Mouse (Mus musculus): ENCODE data around the gene Lrsam1. TPM values are rescaled to one million over a fixed set of nuclear protein-coding genes. Genes with fewer than 3 reads are reported as not detected.

The Lrsam1 gene
- total and polyA plus RNA-seq, 3 experiments, result 5.0 to 9.5 (median 5.4) TPM

DNA sequence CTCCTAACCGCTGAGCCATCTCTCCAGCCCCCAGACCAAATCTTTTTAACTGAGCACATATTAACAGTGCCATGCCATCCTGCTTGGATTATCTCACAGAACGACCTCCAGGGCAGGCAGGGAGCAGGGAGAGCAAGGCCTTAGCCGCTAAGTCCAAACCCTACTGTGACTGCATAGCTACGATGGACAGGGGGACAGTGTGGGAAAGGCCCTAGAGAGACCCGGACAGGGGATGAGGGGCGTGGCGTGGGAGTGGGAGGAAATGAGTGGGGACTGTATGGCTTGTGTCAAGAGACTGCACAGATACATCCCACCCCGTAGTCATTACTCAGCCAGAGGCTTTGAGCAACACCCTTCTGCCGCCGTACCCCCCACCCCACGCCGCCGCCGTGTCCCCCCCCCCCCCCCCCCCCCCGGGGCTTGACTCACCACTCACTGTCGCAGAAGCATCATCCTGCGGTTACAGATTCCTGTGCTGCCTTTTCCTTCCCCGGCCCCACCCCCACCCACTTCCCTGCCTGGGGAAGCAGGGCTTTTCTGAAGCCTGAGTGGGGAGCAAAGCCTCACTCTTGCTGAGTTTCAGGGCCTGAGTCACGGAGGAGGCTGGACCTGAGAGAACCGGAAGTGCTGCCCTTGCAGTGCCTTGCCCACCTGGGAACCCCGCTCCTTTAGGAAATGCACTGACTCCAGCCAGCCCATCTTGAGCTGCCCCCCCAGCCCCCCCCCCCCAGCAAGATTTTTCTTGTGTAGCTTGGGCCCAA is 79.0 kb downstream of the Lrsam1 start (continued):
- TF ChIP-seq TCF12 (IDR thresholded peaks at IDR 0.05; ENCODE audit: low read depth, low read length) (0 out of 2 replicates have a peak, but pooled peaks have one; percentile 22), JUND (conservative IDR thresholded peaks at IDR 0.05; ENCODE audit: low read depth, low read length) (no peak), RAD21 (IDR thresholded peaks at IDR 0.05; ENCODE audit: low read depth, low read length) (no peak), KAT2A (IDR thresholded peaks at IDR 0.05; ENCODE audit: insufficient replicate concordance, low read length) (no peak), NELFE (IDR thresholded peaks at IDR 0.05; ENCODE audit: low read depth, low read length) (no peak)

DNA sequence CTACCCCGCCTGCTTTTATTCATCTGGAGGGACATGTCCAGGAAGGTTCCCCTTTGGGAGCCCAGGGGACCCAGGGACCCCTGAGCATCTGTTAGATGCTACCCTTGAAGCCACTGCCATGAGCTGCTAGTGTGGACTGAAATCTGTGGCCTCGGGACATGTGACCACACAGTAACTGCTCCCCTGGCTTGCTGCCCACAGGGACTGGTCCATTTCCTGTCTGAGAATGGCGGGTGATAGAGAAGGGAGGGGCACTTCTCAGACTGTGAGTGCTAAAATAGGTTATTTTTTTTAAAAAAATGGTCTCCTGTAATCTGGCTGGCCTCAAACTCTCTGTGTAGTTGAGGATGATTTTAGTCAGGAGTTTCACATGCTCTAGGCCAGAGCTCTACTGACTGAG is 79.7 kb downstream of the Lrsam1 start:
- Histone ChIP-seq H3K4me3 (replicated peaks in 1 of 3; ENCODE audit: low read depth in 2 of 3, low read length in 2 of 3, poor library complexity in 1 of 3) (peak overlapping the region in 1 of 3 experiments; percentile 55), H3K79me2 (replicated peaks; ENCODE audit: control insufficient read depth, extremely low read depth, insufficient read depth, poor library complexity, severe bottlenecking) (no peaks in the 10 kb centered on the region), H3K4me2 (ENCODE audit: insufficient read depth, low read depth, poor library complexity, severe bottlenecking) (peak overlapping the region; percentile 76), H3K27ac (ENCODE audit: insufficient read depth, low read depth) (no peak overlapping the region), H3K9ac (ENCODE audit: insufficient read depth, low read depth) (peak overlapping the region; percentile 68), H3K36me3 (replicated peaks in 1 of 2; ENCODE audit: control insufficient read depth in 1 of 2, insufficient read depth in 1 of 2, low read length in 1 of 2) (peaks cover 0 to 17% of the 10 kb centered on the region in 2 experiments), H3K4me1 (ENCODE audit: control insufficient read depth in 1 of 2, insufficient read depth in 2 of 2) (peaks cover 7 to 34% of the 10 kb centered on the region in 2 experiments), H3K27me3 (replicated peaks) (no peaks in the 10 kb centered on the region), H3K9me3 (replicated peaks; ENCODE audit: low read length) (no peaks in the 10 kb centered on the region)
- DNase-seq (ENCODE audit: extremely low read depth), result peak; percentile 42
- dilution Hi-C loops (cut with MboI; ENCODE audit: extremely low pct_ligation_motif_present, extremely low pct_unique_long_range_greater_than_20kb, low sequenced_read_pairs), result no loop called here
- in situ Hi-C loops (cut with MboI; ENCODE audit: low pct_ligation_motif_present, low pct_unique_long_range_greater_than_20kb, low sequenced_read_pairs), result no loop called here
- TF ChIP-seq ZMIZ1 (IDR thresholded peaks at IDR 0.05; ENCODE audit: low read depth, low read length), result no peak
- peak; percentile 58; the same call in 1 of the 2 replicates for TF ChIP-seq USF2 (conservative IDR thresholded peaks at IDR 0.05; ENCODE audit: low read depth, low read length)
- no peak for TF ChIP-seq MAFK (IDR thresholded peaks at IDR 0.05; ENCODE audit: insufficient replicate concordance, low read length)
- TF ChIP-seq USF1 (IDR thresholded peaks at IDR 0.05; ENCODE audit: low read depth, low read length), result peak; percentile 66
- TF ChIP-seq ETS1 (conservative IDR thresholded peaks at IDR 0.05; ENCODE audit: low read depth, low read length), result no peak
- peak; percentile 85 for TF ChIP-seq ZNF384 (IDR thresholded peaks at IDR 0.05; ENCODE audit: low read depth, low read length)
- TF ChIP-seq MAZ (IDR thresholded peaks at IDR 0.05; ENCODE audit: low read depth, low read length), result peak; percentile 58; the same call in 1 of the 2 replicates
- TF ChIP-seq CTCF (conservative IDR thresholded peaks at IDR 0.05 in 1 of 2, IDR thresholded peaks at IDR 0.05 in 1 of 2; ENCODE audit: low read depth in 2 of 2, low read length in 2 of 2), result no peak
- no peak for TF ChIP-seq ELF1 (IDR thresholded peaks at IDR 0.05; ENCODE audit: low read depth, low read length)
- TF ChIP-seq MAX (IDR thresholded peaks at IDR 0.05; ENCODE audit: low read length), result peak; percentile 58; the same call in 1 of the 2 replicates
- TF ChIP-seq POLR2A (IDR thresholded peaks at IDR 0.05; ENCODE audit: low read depth, low read length), result 0 out of 2 replicates have a peak, but pooled peaks have one; percentile 21
- TF ChIP-seq RAD21 (IDR thresholded peaks at IDR 0.05; ENCODE audit: low read depth, low read length), result no peak
- TF ChIP-seq KAT2A (IDR thresholded peaks at IDR 0.05; ENCODE audit: insufficient replicate concordance, low read length), result no peak
- no peak for TF ChIP-seq PAX5 (IDR thresholded peaks at IDR 0.05; ENCODE audit: low read length)
- TF ChIP-seq E2F4 (IDR thresholded peaks at IDR 0.05; ENCODE audit: insufficient replicate concordance, low read depth, low read length), result no peak
- TF ChIP-seq BHLHE40 (IDR thresholded peaks at IDR 0.05; ENCODE audit: low read depth, low read length), result no peak
- TF ChIP-seq TBP (conservative IDR thresholded peaks at IDR 0.05; ENCODE audit: low read depth, low read length), result 0 out of 2 replicates have a peak, but pooled peaks have one; percentile 11
